Mouse (Mus musculus) embryonic facial prominence, embryonic 12.5 days (tissue): ENCODE measurements at regions not wholly inside any gene's neighbourhood (a gene's known extent, or its start where the extent isn't known, plus 50 kb on each side); places are given as distances from the start of the nearest gene placed in this dataset.

Experiments used
- ATAC-seq: fragments of 200-750 bp; cut with Nextera tagmentation; 2 replicates; pipeline ENCODE4 v1.8.0; 2017; ENCODE audit not compliant: insufficient number of reproducible peaks, insufficient read depth, low FRiP score, low TSS enrichment
- H3K27ac ChIP-seq: fragments of 300-500 bp; sonication (generic); 2 replicates; pipeline ENCODE4 v1.5.1; 2016; ENCODE audit warnings: mild to moderate bottlenecking
- H3K27me3 ChIP-seq: fragments of 300-500 bp; sonication (generic); 2 replicates; pipeline ENCODE4 v1.6.1; 2016; ENCODE audit warnings: mild to moderate bottlenecking, moderate library complexity
- H3K36me3 ChIP-seq: fragments of 300-500 bp; sonication (generic); 2 replicates; pipeline ENCODE4 v1.6.1; 2016; ENCODE audit warnings: mild to moderate bottlenecking
- H3K4me1 ChIP-seq: fragments of 300-500 bp; sonication (generic); 2 replicates; pipeline ENCODE4 v1.6.1; 2016
- H3K4me2 ChIP-seq: fragments of 300-500 bp; sonication (generic); replicated peaks from 2 replicates; pipeline ENCODE4 v1.6.1; 2016; ENCODE audit warnings: mild to moderate bottlenecking, moderate library complexity
- H3K4me3 ChIP-seq: fragments of 300-500 bp; sonication (generic); 2 replicates; pipeline ENCODE4 v1.5.1; 2016; ENCODE audit warnings: mild to moderate bottlenecking
- H3K9ac ChIP-seq: fragments of 300-500 bp; sonication (generic); 2 replicates; pipeline ENCODE4 v1.6.1; 2016; ENCODE audit warnings: mild to moderate bottlenecking, moderate library complexity
- H3K9me3 ChIP-seq: fragments of 300-500 bp; sonication (generic); 2 replicates; pipeline ENCODE4 v1.6.1; 2016; ENCODE audit warnings: mild to moderate bottlenecking, moderate library complexity
- WGBS: fragments of 180-500 bp; shearing (Covaris S2); methylation state at CpG from one replicate; pipeline ENCODE4 v1.1.7; 2016; 5-methylcytosine and 5-hydroxymethylcytosine counted together
- microRNA counts: library from miRNA; unstranded; fragments of <30 nt; microRNA quantifications from one replicate; lab custom pipeline; 2017
- microRNA-seq: library from miRNA; unstranded; fragments of <30 nt; microRNA quantifications from one replicate; pipeline ENCODE4, GENCODE M21; 2017

DNA sequence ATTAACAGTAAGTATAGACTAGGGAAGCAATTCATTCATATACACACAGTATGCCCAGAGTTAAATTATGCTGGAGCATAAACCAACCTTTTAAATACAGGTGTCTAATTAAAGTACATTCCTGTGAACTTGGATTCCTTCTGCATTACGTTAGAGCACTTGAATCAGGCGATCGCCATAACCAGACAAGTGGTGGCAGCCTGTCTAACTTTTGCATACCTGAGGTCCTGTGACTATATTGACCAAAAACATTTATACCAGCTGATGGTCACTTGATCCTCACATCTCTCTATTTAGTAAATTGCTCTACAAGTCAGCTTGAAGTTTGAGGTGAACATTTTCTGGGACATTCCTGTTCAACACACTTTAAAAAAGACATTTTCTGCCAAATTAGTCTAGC is 330.5 kb downstream of the Tex13c3 start:
- no peak overlapping the region for H3K27ac ChIP-seq
- H3K4me2 ChIP-seq: no peak overlapping the region
- H3K4me1 ChIP-seq: no peaks in the 10 kb centered on the region
- H3K36me3 ChIP-seq: no peaks in the 10 kb centered on the region
- no peak for ATAC-seq
- H3K27me3 ChIP-seq: no peaks in the 10 kb centered on the region
- H3K4me3 ChIP-seq: no peak overlapping the region
- no peaks in the 10 kb centered on the region for H3K9me3 ChIP-seq
- no peak overlapping the region for H3K9ac ChIP-seq
- 82% methylated on average over 3 of the region's 3 CpGs for WGBS

DNA sequence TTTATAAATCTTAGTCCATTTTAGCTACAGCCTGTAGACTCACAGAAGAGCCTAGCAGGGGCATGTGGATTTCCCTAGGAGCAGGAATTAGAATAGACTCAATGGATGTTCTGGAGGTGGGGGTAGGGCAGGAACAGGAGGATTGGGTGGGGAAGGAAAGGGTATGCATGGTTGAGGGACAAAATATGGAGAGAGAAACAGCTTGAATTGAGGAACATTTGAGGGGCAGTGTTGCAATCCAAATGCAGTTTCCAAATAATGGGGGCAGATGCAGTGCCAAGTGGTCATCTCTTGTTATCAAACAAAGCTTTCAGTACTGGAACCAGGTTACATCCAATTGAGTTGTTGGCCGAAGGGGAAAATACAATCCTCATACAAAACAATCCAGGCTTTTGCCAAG is 332.4 kb downstream of the Tex13c3 start:
- 93% methylated on average over 1 of the region's 1 CpGs for WGBS
- Histone ChIP-seq H3K4me2 (no peak overlapping the region), H3K27me3 (no peaks in the 10 kb centered on the region)

DNA sequence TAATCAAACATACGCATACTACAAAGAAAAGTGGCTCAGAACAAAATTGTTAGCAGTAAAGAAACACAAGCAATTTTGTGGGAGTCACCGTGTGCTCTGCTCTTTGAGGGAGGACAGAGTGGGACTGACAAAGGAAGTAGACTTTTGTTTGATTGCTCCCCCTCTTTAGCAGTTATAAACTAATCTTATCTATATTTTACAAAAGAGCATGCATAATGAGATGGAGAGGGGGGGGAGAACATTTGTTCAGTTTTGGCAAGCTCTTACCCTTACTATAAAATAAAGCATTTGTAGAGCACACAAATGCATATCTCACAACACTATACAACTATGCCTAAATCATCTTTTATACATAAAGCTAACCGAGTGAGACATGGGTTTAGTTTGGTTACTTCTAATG is 332.9 kb downstream of the Tex13c3 start:
- H3K36me3 ChIP-seq: no peaks in the 10 kb centered on the region
- no peak overlapping the region for H3K4me2 ChIP-seq
- no peak overlapping the region for H3K27ac ChIP-seq
- no peaks in the 10 kb centered on the region for H3K9me3 ChIP-seq
- WGBS: 81% methylated on average over 3 of the region's 3 CpGs
- H3K4me1 ChIP-seq: no peaks in the 10 kb centered on the region
- H3K9ac ChIP-seq: no peak overlapping the region
- no peak overlapping the region for H3K4me3 ChIP-seq
- ATAC-seq: no peak
- no peaks in the 10 kb centered on the region for H3K27me3 ChIP-seq

More for the DNA sequence above, 332.4 kb downstream of the Tex13c3 start:
- no peaks in the 10 kb centered on the region for H3K9me3 ChIP-seq
- H3K9ac ChIP-seq: no peak overlapping the region
- no peak for ATAC-seq
- H3K4me1 ChIP-seq: no peaks in the 10 kb centered on the region
- no peaks in the 10 kb centered on the region for H3K36me3 ChIP-seq
- no peak overlapping the region for H3K27ac ChIP-seq
- no peak overlapping the region for H3K4me3 ChIP-seq

DNA sequence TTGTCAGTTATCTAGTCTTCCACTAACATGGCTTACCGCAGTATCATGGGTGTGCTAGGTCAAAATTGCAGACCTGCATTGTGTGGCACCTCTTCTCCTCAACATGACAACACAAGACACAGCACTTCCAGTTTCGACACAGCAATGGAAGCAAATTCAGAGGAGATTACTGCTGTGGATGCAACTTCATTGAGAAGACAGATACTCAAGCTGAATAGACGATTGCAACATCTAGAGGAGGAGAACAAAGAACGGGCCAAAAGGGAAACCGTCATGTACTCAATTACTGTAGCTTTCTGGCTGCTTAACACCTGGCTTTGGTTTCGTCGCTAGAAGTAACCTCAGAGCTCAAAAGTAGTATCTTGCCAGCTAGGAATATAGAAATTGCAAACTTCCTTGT is 368.4 kb downstream of the Tex13c3 start:
- no peaks in the 10 kb centered on the region for H3K4me1 ChIP-seq
- H3K9ac ChIP-seq: no peak overlapping the region
- no peak overlapping the region for H3K27ac ChIP-seq
- H3K36me3 ChIP-seq: no peaks in the 10 kb centered on the region
- no peaks in the 10 kb centered on the region for H3K9me3 ChIP-seq
- ATAC-seq: no peak
- no peaks in the 10 kb centered on the region for H3K27me3 ChIP-seq
- no peak overlapping the region for H3K4me2 ChIP-seq
- no peak overlapping the region for H3K4me3 ChIP-seq
- WGBS: 85% methylated on average over 7 of the region's 7 CpGs

DNA sequence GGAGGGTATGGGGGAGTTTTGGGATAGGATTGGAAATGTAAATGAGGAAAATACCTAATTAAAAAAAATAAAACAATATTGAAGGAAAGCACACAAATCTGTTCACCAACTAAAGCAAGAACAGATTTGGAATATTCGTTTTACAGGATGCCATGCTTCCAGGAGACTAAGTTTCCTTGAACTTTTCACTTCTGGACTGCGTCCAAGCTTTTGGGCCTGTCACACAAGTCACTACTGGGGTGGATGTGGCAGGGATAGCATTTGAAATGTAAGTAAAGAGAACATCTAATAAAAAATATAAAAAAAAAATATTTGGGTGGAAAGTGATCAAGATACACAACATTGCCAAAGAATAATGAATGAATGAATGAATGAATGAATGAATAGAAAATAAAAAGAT is 378.2 kb downstream of the Tex13c3 start:
- Histone ChIP-seq H3K36me3 (no peaks in the 10 kb centered on the region), H3K4me3 (no peak overlapping the region), H3K27ac (no peak overlapping the region), H3K27me3 (no peaks in the 10 kb centered on the region), H3K9ac (no peak overlapping the region), H3K4me1 (no peaks in the 10 kb centered on the region), H3K4me2 (no peak overlapping the region), H3K9me3 (no peaks in the 10 kb centered on the region)
- ATAC-seq: no peak
- WGBS: 68% methylated on average over 2 of the region's 2 CpGs

DNA sequence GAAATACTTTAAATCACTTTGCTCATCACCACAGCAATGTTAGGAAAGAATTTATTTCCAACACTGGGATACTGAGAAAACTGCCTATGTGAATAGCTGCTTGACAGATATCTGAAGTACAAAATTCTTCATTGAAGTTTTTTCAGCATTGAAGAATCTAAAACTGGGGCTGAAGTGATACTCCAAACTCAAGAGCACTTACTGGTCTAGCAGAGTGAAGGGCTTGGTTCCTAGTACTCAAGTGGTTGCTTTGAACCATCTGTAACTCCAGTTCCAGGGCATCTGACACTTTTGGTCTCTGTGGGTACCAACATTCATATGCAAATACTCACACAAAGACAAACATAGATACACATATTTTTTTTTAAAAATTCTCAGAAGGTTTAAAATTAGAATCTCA is 385.2 kb downstream of the Tex13c3 start:
- H3K4me2 ChIP-seq: no peak overlapping the region
- no peaks in the 10 kb centered on the region for H3K27me3 ChIP-seq
- H3K4me3 ChIP-seq: no peak overlapping the region
- H3K9me3 ChIP-seq: no peaks in the 10 kb centered on the region
- no peak overlapping the region for H3K9ac ChIP-seq
- H3K27ac ChIP-seq: no peak overlapping the region
- no peaks in the 10 kb centered on the region for H3K4me1 ChIP-seq
- no peak for ATAC-seq
- H3K36me3 ChIP-seq: no peaks in the 10 kb centered on the region

DNA sequence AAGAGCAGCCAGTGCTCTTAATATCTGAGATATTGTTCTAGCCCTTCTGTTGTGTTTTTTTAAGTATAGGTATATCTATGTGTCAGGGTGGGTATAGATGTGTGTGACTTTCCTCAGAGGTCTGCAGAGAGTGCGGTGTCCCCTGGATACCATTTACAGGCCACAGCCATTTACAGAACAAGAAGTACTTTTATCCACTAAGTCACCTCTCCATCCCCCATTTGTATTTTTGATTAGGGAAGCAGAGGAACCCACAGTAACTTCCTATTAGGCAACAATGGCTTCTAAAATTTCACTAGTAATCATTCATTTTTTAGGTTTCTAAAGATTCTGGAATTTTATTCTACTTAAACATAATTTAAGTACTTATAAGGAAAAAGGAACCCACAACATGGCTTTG is 396.7 kb downstream of the Tex13c3 start:
- Histone ChIP-seq H3K9ac (no peak overlapping the region), H3K4me2 (no peak overlapping the region), H3K36me3 (no peaks in the 10 kb centered on the region), H3K27ac (no peak overlapping the region), H3K4me3 (no peak overlapping the region), H3K9me3 (no peaks in the 10 kb centered on the region), H3K27me3 (no peaks in the 10 kb centered on the region), H3K4me1 (no peaks in the 10 kb centered on the region)
- WGBS: 100% methylated on average over 1 of the region's 1 CpGs
- no peak for ATAC-seq

DNA sequence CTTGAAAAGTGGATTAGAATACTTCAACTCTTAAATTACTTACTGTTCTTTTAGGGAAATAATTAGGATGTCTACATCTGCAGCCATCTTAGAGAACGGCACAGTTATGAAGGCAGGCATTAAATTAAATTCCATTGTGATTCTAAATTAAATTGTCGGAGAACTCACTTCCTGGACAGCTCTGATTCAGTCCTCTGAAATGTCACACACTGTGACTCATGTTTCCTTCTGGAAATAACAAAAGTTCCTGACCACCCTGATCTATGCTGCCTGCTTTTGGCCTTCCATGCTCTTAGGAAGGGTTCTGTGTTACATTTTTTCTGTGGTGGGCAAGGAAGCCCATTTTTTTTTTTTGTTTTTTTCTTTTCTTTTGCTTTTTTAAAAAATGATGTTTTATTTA is 401.1 kb downstream of the Tex13c3 start:
- no peak overlapping the region for H3K9ac ChIP-seq
- H3K4me1 ChIP-seq: no peaks in the 10 kb centered on the region
- H3K27me3 ChIP-seq: no peaks in the 10 kb centered on the region
- H3K4me2 ChIP-seq: no peak overlapping the region
- H3K9me3 ChIP-seq: no peaks in the 10 kb centered on the region
- ATAC-seq: no peak
- H3K27ac ChIP-seq: no peak overlapping the region
- H3K4me3 ChIP-seq: no peak overlapping the region
- WGBS: 55% methylated on average over 2 of the region's 2 CpGs
- no peaks in the 10 kb centered on the region for H3K36me3 ChIP-seq

MicroRNAs in the stretch of these regions (microRNA counts, 519-probe panel; counts per million panel counts)
- microRNA mmu-miR-221 (lab: Ali Mortazavi, UCI) (460 counts per million, percentile 65 among the panel's probes with 10 or more counts), microRNA mmu-miR-222 (lab: Ali Mortazavi, UCI) (460 counts per million, percentile 65 among the panel's probes with 10 or more counts)

Small RNA genes in the stretch of these regions (microRNA-seq; reads per million reads assigned to microRNA genes)
- gene Mir221 (186 reads per million, percentile 61 among the genes with 10 or more reads in this experiment), gene Mir222 (120 reads per million, percentile 53 among the genes with 10 or more reads in this experiment)
